Mouse (Mus musculus): ENCODE measurements around the gene Yeats2. TPM values are rescaled to one million over a fixed set of nuclear protein-coding genes. Genes with fewer than 3 reads are reported as not detected.
"Not testable (repeated sequence)": the region's sequence is repeated elsewhere in the genome, so short reads cannot be mapped to it uniquely, and the experiment has no call there.

The Yeats2 gene
- polyA plus RNA-seq, 1 experiment = 6.4 TPM

GRCm38 (mm10) chr16:20116069-20116468 lies 24.8 kb upstream of the Yeats2 start:
- peaks cover 4% of the 10 kb centered on the region for H3K79me2 ChIP-seq (ENCODE audit: control insufficient read depth, insufficient read depth)
- H3K4me2 ChIP-seq (ENCODE audit: low read depth) = no peak overlapping the region
- H3K36me3 ChIP-seq (ENCODE audit: control insufficient read depth, insufficient read depth) = peaks cover 32% of the 10 kb centered on the region
- TF ChIP-seq POLR2AphosphoS2 (IDR thresholded peaks at IDR 0.05; ENCODE audit: insufficient read length, low read depth) (no peak), MAX (IDR thresholded peaks at IDR 0.05; ENCODE audit: low read depth) (no peak), SRF (IDR thresholded peaks at IDR 0.05; ENCODE audit: control insufficient read depth, insufficient read length, low read depth) (no peak), MYOD1 (IDR thresholded peaks at IDR 0.05; ENCODE audit: control insufficient read depth in 1 of 3, insufficient read length in 2 of 3, low read depth in 2 of 3) (no peak), USF1 (IDR thresholded peaks at IDR 0.05; ENCODE audit: low read depth) (no peak), MYOG (IDR thresholded peaks at IDR 0.05; ENCODE audit: control insufficient read depth in 1 of 3, insufficient read depth in 1 of 3, insufficient read length in 2 of 3, low read depth in 2 of 3) (no peak), CEBPB (IDR thresholded peaks at IDR 0.05; ENCODE audit: insufficient read depth, poor library complexity, severe bottlenecking) (no peak), E2F4 (IDR thresholded peaks at IDR 0.05; ENCODE audit: insufficient read depth) (no peak)
- H3K4me3 ChIP-seq = no peak overlapping the region
- H3ac ChIP-seq (ENCODE audit: control insufficient read depth, insufficient read length) = no peak overlapping the region
- H3K27me3 ChIP-seq (ENCODE audit: control insufficient read depth, insufficient read depth, insufficient read length) = no peaks in the 10 kb centered on the region

DNA sequence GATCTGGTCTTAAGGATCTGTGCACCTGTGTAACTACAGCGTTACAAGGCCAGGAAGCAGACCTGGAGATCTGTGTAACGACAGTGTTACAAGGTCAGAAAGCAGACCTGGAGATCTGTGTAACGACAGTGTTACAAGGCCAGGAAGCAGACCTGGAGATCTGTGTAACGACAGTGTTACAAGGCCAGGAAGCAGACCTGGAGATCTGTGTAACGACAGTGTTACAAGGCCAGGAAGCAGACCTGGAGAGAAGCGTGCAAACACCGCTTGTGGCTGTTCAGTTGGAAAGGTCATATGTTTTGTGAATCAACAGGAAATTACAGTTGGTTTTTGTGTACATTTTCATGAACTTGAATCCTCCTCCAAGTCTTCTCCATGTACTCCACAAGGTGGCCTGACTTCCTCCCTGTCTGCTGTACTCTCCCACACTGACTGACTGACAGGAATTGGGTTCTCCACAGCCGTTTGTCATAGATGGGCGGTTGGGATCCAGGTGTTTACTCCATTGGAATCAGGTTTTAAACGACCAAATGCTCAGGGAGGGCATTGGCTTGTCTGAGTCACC lies 14.5 kb upstream of the Yeats2 start:
- H3K27me3 ChIP-seq (ENCODE audit: control insufficient read depth, insufficient read depth, insufficient read length); H3ac ChIP-seq (ENCODE audit: control insufficient read depth, insufficient read length); H3K4me3 ChIP-seq; H3K79me2 ChIP-seq (ENCODE audit: control insufficient read depth, insufficient read depth); H3K4me2 ChIP-seq (ENCODE audit: low read depth): not testable (repeated sequence)
- peaks cover 23% of the 10 kb centered on the region for H3K36me3 ChIP-seq (ENCODE audit: control insufficient read depth, insufficient read depth)

GRCm38 (mm10) chr16:20130397-20130796 lies 10.5 kb upstream of the Yeats2 start:
- no peaks in the 10 kb centered on the region for H3K27me3 ChIP-seq (ENCODE audit: control insufficient read depth, insufficient read depth, insufficient read length)
- H3K79me2 ChIP-seq (ENCODE audit: control insufficient read depth, insufficient read depth) = no peaks in the 10 kb centered on the region
- no peak for TF ChIP-seq E2F4 (IDR thresholded peaks at IDR 0.05; ENCODE audit: insufficient read depth)
- TF ChIP-seq CEBPB (IDR thresholded peaks at IDR 0.05; ENCODE audit: insufficient read depth, poor library complexity, severe bottlenecking) = no peak
- TF ChIP-seq REST (IDR thresholded peaks at IDR 0.05; ENCODE audit: insufficient read depth, insufficient read length) = no peak
- TF ChIP-seq MYOD1 (IDR thresholded peaks at IDR 0.05; ENCODE audit: control insufficient read depth in 1 of 3, insufficient read length in 2 of 3, low read depth in 2 of 3) = no peak
- no peak for TF ChIP-seq TCF12 (IDR thresholded peaks at IDR 0.05; ENCODE audit: insufficient read depth, poor library complexity, severe bottlenecking)
- TF ChIP-seq MYOG (IDR thresholded peaks at IDR 0.05; ENCODE audit: control insufficient read depth in 1 of 3, insufficient read depth in 1 of 3, insufficient read length in 2 of 3, low read depth in 2 of 3) = no peak
- TF ChIP-seq USF1 (IDR thresholded peaks at IDR 0.05; ENCODE audit: low read depth) = no peak
- no peak for TF ChIP-seq SRF (IDR thresholded peaks at IDR 0.05; ENCODE audit: control insufficient read depth, insufficient read length, low read depth)
- TF ChIP-seq POLR2A (IDR thresholded peaks at IDR 0.05; ENCODE audit: insufficient read length, low read depth) = no peak
- no peak for TF ChIP-seq TCF3 (IDR thresholded peaks at IDR 0.05; ENCODE audit: insufficient read length, low read depth)
- TF ChIP-seq MAX (IDR thresholded peaks at IDR 0.05; ENCODE audit: low read depth) = no peak
- no peak for TF ChIP-seq POLR2AphosphoS2 (IDR thresholded peaks at IDR 0.05; ENCODE audit: insufficient read length, low read depth)
- no peak overlapping the region for H3ac ChIP-seq (ENCODE audit: control insufficient read depth, insufficient read length)
- no peak overlapping the region for H3K4me2 ChIP-seq (ENCODE audit: low read depth)
- no peak overlapping the region for H3K4me3 ChIP-seq
- peaks cover 6% of the 10 kb centered on the region for H3K36me3 ChIP-seq (ENCODE audit: control insufficient read depth, insufficient read depth)

DNA sequence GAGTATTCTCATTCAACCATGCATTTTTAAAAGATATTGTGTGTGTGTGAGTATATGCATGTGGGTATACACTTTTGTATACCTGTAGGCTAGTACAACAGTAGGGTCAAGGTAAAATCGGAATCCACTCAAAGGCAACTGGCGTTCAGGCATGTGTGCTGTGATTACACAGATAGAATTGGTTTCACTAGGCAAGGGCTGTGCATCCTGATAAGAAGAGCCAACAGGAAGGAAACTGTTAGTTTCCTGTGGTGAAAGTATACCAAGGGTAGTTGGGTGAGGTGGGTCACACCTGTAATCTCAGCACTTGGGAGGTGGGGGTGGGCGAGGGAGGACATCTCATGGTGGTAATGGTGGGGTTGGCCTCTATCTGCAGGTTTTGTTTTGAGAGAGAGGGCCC lies 3.7 kb downstream of the Yeats2 start:
- TF ChIP-seq MYOG (IDR thresholded peaks at IDR 0.05; ENCODE audit: control insufficient read depth in 1 of 3, insufficient read depth in 1 of 3, insufficient read length in 2 of 3, low read depth in 2 of 3) = no peak
- Histone ChIP-seq H3K4me2 (ENCODE audit: low read depth) (no peak overlapping the region), H3K27me3 (ENCODE audit: control insufficient read depth, insufficient read depth, insufficient read length) (no peaks in the 10 kb centered on the region), H3K79me2 (ENCODE audit: control insufficient read depth, insufficient read depth) (peaks cover 81% of the 10 kb centered on the region), H3K4me3 (no peak overlapping the region), H3ac (ENCODE audit: control insufficient read depth, insufficient read length) (no peak overlapping the region), H3K36me3 (ENCODE audit: control insufficient read depth, insufficient read depth) (no peaks in the 10 kb centered on the region)

DNA sequence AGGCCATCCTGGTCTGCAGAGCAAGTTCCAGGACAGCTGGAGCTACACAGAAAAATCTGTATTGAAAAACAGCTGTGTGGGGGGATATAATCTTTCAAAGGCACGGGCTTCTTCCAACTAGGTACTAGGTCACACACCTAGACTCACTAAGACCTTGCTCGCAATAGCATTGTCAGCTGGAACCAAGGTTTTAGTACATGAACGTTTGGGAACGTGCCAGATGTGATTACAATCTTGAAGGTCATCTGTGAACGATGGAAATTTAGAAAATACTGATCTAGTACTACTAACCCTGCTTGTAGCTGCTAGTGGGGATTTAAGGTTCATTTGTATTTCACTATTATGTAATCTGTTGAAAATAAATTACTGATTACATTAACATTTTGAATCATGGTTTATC lies 11.1 kb downstream of the Yeats2 start:
- no peak overlapping the region for H3K4me2 ChIP-seq (ENCODE audit: low read depth)
- H3K79me2 ChIP-seq (ENCODE audit: control insufficient read depth, insufficient read depth) = peaks cover 45% of the 10 kb centered on the region
- TF ChIP-seq TCF12 (IDR thresholded peaks at IDR 0.05; ENCODE audit: insufficient read depth, poor library complexity, severe bottlenecking) = no peak
- no peak for TF ChIP-seq MYOD1 (IDR thresholded peaks at IDR 0.05; ENCODE audit: control insufficient read depth in 1 of 3, insufficient read length in 2 of 3, low read depth in 2 of 3)
- no peak for TF ChIP-seq POLR2A (IDR thresholded peaks at IDR 0.05; ENCODE audit: insufficient read length, low read depth)
- TF ChIP-seq TCF3 (IDR thresholded peaks at IDR 0.05; ENCODE audit: insufficient read length, low read depth) = no peak
- no peak for TF ChIP-seq E2F4 (IDR thresholded peaks at IDR 0.05; ENCODE audit: insufficient read depth)
- TF ChIP-seq MAX (IDR thresholded peaks at IDR 0.05; ENCODE audit: low read depth) = no peak
- TF ChIP-seq SRF (IDR thresholded peaks at IDR 0.05; ENCODE audit: control insufficient read depth, insufficient read length, low read depth) = no peak
- TF ChIP-seq CEBPB (IDR thresholded peaks at IDR 0.05; ENCODE audit: insufficient read depth, poor library complexity, severe bottlenecking) = no peak
- no peak for TF ChIP-seq REST (IDR thresholded peaks at IDR 0.05; ENCODE audit: insufficient read depth, insufficient read length)
- no peak for TF ChIP-seq USF1 (IDR thresholded peaks at IDR 0.05; ENCODE audit: low read depth)
- no peak for TF ChIP-seq MYOG (IDR thresholded peaks at IDR 0.05; ENCODE audit: control insufficient read depth in 1 of 3, insufficient read depth in 1 of 3, insufficient read length in 2 of 3, low read depth in 2 of 3)
- H3K27me3 ChIP-seq (ENCODE audit: control insufficient read depth, insufficient read depth, insufficient read length) = no peaks in the 10 kb centered on the region
- H3K4me3 ChIP-seq = no peak overlapping the region
- peaks cover 16% of the 10 kb centered on the region for H3K36me3 ChIP-seq (ENCODE audit: control insufficient read depth, insufficient read depth)
- H3ac ChIP-seq (ENCODE audit: control insufficient read depth, insufficient read length) = no peak overlapping the region
